Mouse (Mus musculus): Measurements from ENCODE around the gene Rad17.

DNA sequence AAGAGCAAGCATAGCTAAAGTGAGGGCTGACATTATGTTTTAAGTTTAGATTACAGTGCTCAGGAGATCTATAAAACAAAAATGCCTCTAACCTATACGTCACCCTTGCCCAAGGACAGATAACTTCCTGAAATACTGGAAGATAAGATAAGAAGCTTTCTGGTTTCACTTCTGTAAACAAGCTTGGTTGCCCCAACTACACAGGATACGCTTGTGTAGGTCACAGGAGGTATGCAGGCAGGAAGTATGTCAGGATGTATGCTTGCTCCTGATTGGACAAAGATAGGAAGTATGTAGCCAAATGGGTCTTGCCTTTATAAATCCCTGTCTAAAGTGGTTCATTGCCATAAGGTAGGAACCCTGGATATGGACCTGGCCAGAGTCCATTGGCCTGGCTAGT, 74.9 kb downstream of the Rad17 start:
- TF ChIP-seq CTCF (IDR thresholded peaks at IDR 0.05; ENCODE audit: extremely low read depth, insufficient read length, insufficient replicate concordance, low read depth, low read length) (no peak), POLR2A (IDR thresholded peaks at IDR 0.05; ENCODE audit: low read depth, low read length) (no peak)
